ENCODE assay signal across 13 mouse cellular contexts in genomic region chr11:86593443-86593842, GRCm38 (mm10). TPM values are rescaled to one million over a fixed set of nuclear protein-coding genes. Genes with fewer than 3 reads are reported as not detected.
A peak's percentile ranks its signal among the peaks of the same experiment; 100 is the strongest.
DNase-seq lines count a peak whose midpoint lies in the region; ATAC-seq lines count a peak whose summit lies in the region.
"Had no signal": no experiment of that assay in that cellular context is flagged by ENCODE, and none has a peak within 500 bp of the region (broad histone marks: within the 10 kb centered on the region; RNA-seq: fewer than 3 reads in every experiment).

No protein-coding gene starts in this region.

- 79% methylated on average over 5 of the region's 5 CpGs for WGBS in heart, embryonic 12.5 days
- WGBS in kidney, embryonic 16.5 days = 88% methylated on average over 5 of the region's 5 CpGs
- WGBS in neural tube, embryonic 15.5 days = 80% methylated on average over 5 of the region's 5 CpGs

- ATAC-seq in heart, embryonic 12.5 days (ENCODE audit: insufficient number of reproducible peaks, low FRiP score) = no peak
- no peak for ATAC-seq in kidney, embryonic 16.5 days (ENCODE audit: low FRiP score, low TSS enrichment)
- ATAC-seq in neural tube, embryonic 15.5 days (ENCODE audit: low FRiP score) = no peak

- H3K4me2 ChIP-seq in heart, embryonic 12.5 days = no peak overlapping the region
- no peak overlapping the region for H3K4me2 ChIP-seq in kidney, embryonic 16.5 days (replicated peaks; ENCODE audit: low read depth, low read length)
- no peak overlapping the region for H3K4me2 ChIP-seq in neural tube, embryonic 15.5 days

- H3K27ac ChIP-seq in heart, embryonic 12.5 days (ENCODE audit: poor library complexity, severe bottlenecking) = peak overlapping the region; percentile 47; the same call in 1 of the 2 replicates
- H3K27ac ChIP-seq in kidney, embryonic 16.5 days (ENCODE audit: low read length) = peak overlapping the region; percentile 65
- peak overlapping the region; percentile 25; the same call in 1 of the 2 replicates for H3K27ac ChIP-seq in neural tube, embryonic 15.5 days (replicated peaks)

- H3K9me3 ChIP-seq in heart, embryonic 12.5 days (replicated peaks) = no peaks in the 10 kb centered on the region
- H3K9me3 ChIP-seq in kidney, embryonic 16.5 days (ENCODE audit: low read length) = no peaks in the 10 kb centered on the region
- H3K9me3 ChIP-seq in neural tube, embryonic 15.5 days (replicated peaks) = no peaks in the 10 kb centered on the region
- H3K9me3 ChIP-seq: G1E had no signal

- H3K9ac ChIP-seq in heart, embryonic 12.5 days = no peak overlapping the region
- no peak overlapping the region for H3K9ac ChIP-seq in kidney, embryonic 16.5 days (replicated peaks; ENCODE audit: low read length)
- H3K9ac ChIP-seq in neural tube, embryonic 15.5 days (replicated peaks) = no peak overlapping the region

- no peak for DNase-seq in heart, adult 18-20 months
- DNase-seq in kidney, postnatal 14 days = no peak
- no peak for DNase-seq in neural tube, embryonic 10.5 days (ENCODE audit: extremely low spot score, low spot score)
- DNase-seq in embryo, embryonic 11 days = no peak
- DNase-seq in urinary bladder, postnatal 4 days (ENCODE audit: low spot score in 2 of 2) = no peak
- DNase-seq: adrenal gland, postnatal 36 days; lung, adult 18-20 months; right cerebral cortex, postnatal 14 days; thymus, postnatal 36 days had no signal

- no peaks in the 10 kb centered on the region for H3K36me3 ChIP-seq in heart, embryonic 12.5 days
- H3K36me3 ChIP-seq in kidney, embryonic 16.5 days (ENCODE audit: insufficient read depth, low read length) = no peaks in the 10 kb centered on the region
- no peaks in the 10 kb centered on the region for H3K36me3 ChIP-seq in neural tube, embryonic 15.5 days

- no peak overlapping the region for H3K4me3 ChIP-seq in heart, embryonic 12.5 days
- no peak overlapping the region for H3K4me3 ChIP-seq in kidney, embryonic 16.5 days (ENCODE audit: low read length)
- H3K4me3 ChIP-seq in neural tube, embryonic 15.5 days (replicated peaks) = no peak overlapping the region

- no peaks in the 10 kb centered on the region for H3K27me3 ChIP-seq in heart, embryonic 12.5 days (replicated peaks)
- no peaks in the 10 kb centered on the region for H3K27me3 ChIP-seq in kidney, embryonic 16.5 days (ENCODE audit: insufficient read depth, low read length)
- no peaks in the 10 kb centered on the region for H3K27me3 ChIP-seq in neural tube, embryonic 15.5 days (replicated peaks)

- H3K4me1 ChIP-seq in heart, embryonic 12.5 days (replicated peaks) = peaks cover 23% of the 10 kb centered on the region
- H3K4me1 ChIP-seq in kidney, embryonic 16.5 days (ENCODE audit: insufficient read depth, low read length) = peaks cover 13% of the 10 kb centered on the region
- peaks cover 4% of the 10 kb centered on the region; the same call in 1 of the 2 replicates for H3K4me1 ChIP-seq in neural tube, embryonic 15.5 days

RNA-seq across cellular contexts. Expression of gene Tubd1, which starts 48.7 kb away (rescaled TPM):
- polyA plus RNA-seq in heart, embryonic 12.5 days (2016; fragmentation: Nextera tagmentation; extraction: Ambion mirVana) = 11.1 and 11.4 TPM in 2 replicates
- total RNA-seq in heart, adult 18-20 months (2021) = 1 to 10 TPM; 5.3 TPM
- polyA plus RNA-seq in kidney, embryonic 16.5 days (2015; fragmentation: Nextera tagmentation; extraction: Ambion mirVana) = 11.4 and 13.6 TPM in 2 replicates
- 6.6 and 7.7 TPM in 2 replicates for polyA plus RNA-seq in neural tube, embryonic 15.5 days (2015; fragmentation: Nextera tagmentation; extraction: Ambion mirVana)

RNA-seq across cellular contexts. Expression of gene Rps6kb1, which starts 48.8 kb away (rescaled TPM):
- 56.8 and 57.1 TPM in 2 replicates for polyA plus RNA-seq in heart, embryonic 12.5 days (2016; fragmentation: Nextera tagmentation; extraction: Ambion mirVana)
- total RNA-seq in heart, adult 18-20 months (2021) = 10 to 100 TPM; 20.0 to 22.1 TPM
- 51.6 and 62.1 TPM in 2 replicates for polyA plus RNA-seq in kidney, embryonic 16.5 days (2015; fragmentation: Nextera tagmentation; extraction: Ambion mirVana)
- polyA plus RNA-seq in neural tube, embryonic 15.5 days (2015; fragmentation: Nextera tagmentation; extraction: Ambion mirVana) = 55.9 and 58.2 TPM in 2 replicates
